Mouse (Mus musculus) CH12.LX (cell line): ENCODE measurements at regions not wholly inside any gene's neighbourhood (a gene's known extent, or its start where the extent isn't known, plus 50 kb on each side); places are given as distances from the start of the nearest gene placed in this dataset.

Experiments
- CHD1 ChIP-seq: IDR thresholded peaks from 2 replicates; pipeline ENCODE4 v1.6.1; 2012; ENCODE audit warnings: low read depth, low read length, improper control_type of control experiment, inconsistent platforms
- CTCF ChIP-seq, 2 experiments: IDR thresholded peaks in 1 of 2; conservative IDR thresholded peaks in 1 of 2; 2 replicates each; pipeline ENCODE4 v1.5.1; 2011 to 2012; ENCODE audit warnings: low read depth in 2 of 2, low read length in 2 of 2, improper control_type of control experiment in 1 of 2, inconsistent platforms in 1 of 2, mild to moderate bottlenecking in 1 of 2, moderate library complexity in 1 of 2
- EP300 ChIP-seq: IDR thresholded peaks from 2 replicates; pipeline ENCODE4 v1.6.1; 2011; ENCODE audit warnings: low read length, improper control_type of control experiment
- IRF4 ChIP-seq: IDR thresholded peaks from 2 replicates; pipeline ENCODE4 v1.6.1; 2014; ENCODE audit warnings: low read depth, mild to moderate bottlenecking, inconsistent platforms, low read length, improper control_type of control experiment
- MAX ChIP-seq: IDR thresholded peaks from 2 replicates; pipeline ENCODE4 v1.6.1; 2011; ENCODE audit warnings: low read length, improper control_type of control experiment
- MAZ ChIP-seq: IDR thresholded peaks from 2 replicates; pipeline ENCODE4 v1.6.1; 2012; ENCODE audit warnings: low read depth, mild to moderate bottlenecking, inconsistent platforms, low read length, improper control_type of control experiment, moderate library complexity
- MXI1 ChIP-seq: IDR thresholded peaks from 2 replicates; pipeline ENCODE4 v1.6.1; 2011; ENCODE audit warnings: mild to moderate bottlenecking, low read depth, low read length, improper control_type of control experiment
- POLR2A ChIP-seq: IDR thresholded peaks from 2 replicates; pipeline ENCODE4 v1.6.1; 2011; ENCODE audit warnings: low read depth, mild to moderate bottlenecking, improper control_type of control experiment, low read length
- RCOR1 ChIP-seq: conservative IDR thresholded peaks from 2 replicates; pipeline ENCODE4 v1.6.1; 2012; ENCODE audit warnings: low read depth, mild to moderate bottlenecking, inconsistent platforms, low read length, improper control_type of control experiment
- TCF12 ChIP-seq: IDR thresholded peaks from 2 replicates; pipeline ENCODE4 v1.6.1; 2014; ENCODE audit warnings: low read depth, mild to moderate bottlenecking, inconsistent platforms, low read length, improper control_type of control experiment
- USF2 ChIP-seq: conservative IDR thresholded peaks from 2 replicates; pipeline ENCODE4 v1.6.1; 2011; ENCODE audit warnings: low read depth, low read length, improper control_type of control experiment
- ZC3H11A ChIP-seq: IDR thresholded peaks from 2 replicates; pipeline ENCODE4 v1.6.1; 2012; ENCODE audit warnings: low read depth, mild to moderate bottlenecking, inconsistent platforms, low read length, improper control_type of control experiment
- ZNF384 ChIP-seq: IDR thresholded peaks from 2 replicates; pipeline ENCODE4 v1.6.1; 2012; ENCODE audit warnings: low read depth, low read length, improper control_type of control experiment, inconsistent platforms

DNA sequence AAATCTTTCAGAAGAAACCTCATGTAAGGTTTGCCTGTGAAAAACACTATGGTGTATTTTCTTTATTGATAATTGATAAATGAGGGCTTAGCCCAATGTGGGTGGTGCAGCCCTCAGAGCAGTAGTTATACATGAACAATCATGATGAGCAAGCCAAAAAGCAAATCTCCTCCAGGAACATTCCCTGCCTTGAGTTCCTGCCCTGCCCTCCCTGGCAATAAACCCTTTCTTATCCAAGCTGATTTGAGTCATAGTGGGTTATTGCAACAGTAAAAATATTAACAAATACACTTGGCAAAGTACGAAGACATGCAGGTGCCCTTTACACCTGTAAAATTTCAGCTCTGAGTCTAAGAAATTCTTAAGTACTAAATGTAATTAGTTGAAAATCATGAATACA lies 229.8 kb downstream of the Casp12 start:
- no peak for TF ChIP-seq CTCF (conservative IDR thresholded peaks at IDR 0.05 in 1 of 2, IDR thresholded peaks at IDR 0.05 in 1 of 2; ENCODE audit: low read depth in 2 of 2, low read length in 2 of 2)
- no peak for TF ChIP-seq POLR2A
- TF ChIP-seq MAX = no peak
- no peak for TF ChIP-seq MAZ
- no peak for TF ChIP-seq EP300
- TF ChIP-seq RCOR1 = no peak
- TF ChIP-seq ZC3H11A = no peak
- no peak for TF ChIP-seq IRF4
- no peak for TF ChIP-seq TCF12
- TF ChIP-seq CHD1 = no peak
- no peak for TF ChIP-seq ZNF384
- no peak for TF ChIP-seq MXI1
- TF ChIP-seq USF2 = no peak
